Mouse (Mus musculus) lung, adult 18-20 months (tissue): Measurements from ENCODE around the gene Hpf1.
A peak's percentile ranks its signal among the peaks of the same experiment; 100 is the strongest.

ENCODE experiments used
- DNase-seq, 2 experiments: peaks; one replicate each; pipeline ENCODE4 v3.0.0; 2022; ENCODE audit warnings: mixed read lengths in 2 of 2

Hpf1 gene

GRCm38 (mm10) chr8:60889843-60890519, at the start of gene Hpf1:
TSS of gene Hpf1 (plus strand) at chr8:60890418.
- peak; percentile 96 to 97 for DNase-seq

DNA sequence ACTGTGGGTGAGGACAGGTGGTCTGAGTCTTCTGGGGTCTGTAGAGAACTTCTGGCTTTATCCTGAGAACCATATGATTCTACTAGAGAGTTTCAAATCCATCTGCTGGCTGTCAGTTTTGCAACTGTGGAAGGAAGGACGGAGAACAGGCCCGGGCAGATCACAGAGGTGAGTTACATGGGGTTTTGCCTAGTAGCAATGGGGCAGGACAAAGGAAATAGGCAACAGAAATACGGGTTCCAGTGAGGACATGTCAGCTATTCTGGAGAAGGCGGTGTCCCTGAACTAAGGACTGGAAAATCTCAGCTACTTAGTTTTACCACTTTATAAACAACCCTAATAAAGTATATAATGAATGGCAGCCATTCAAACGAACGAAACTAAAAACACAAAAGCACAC, 47.8 kb upstream of the Hpf1 start:
- DNase-seq = no peak

GRCm38 (mm10) chr8:60857559-60857958, 32.7 kb upstream of the Hpf1 start:
- DNase-seq = no peak

DNA sequence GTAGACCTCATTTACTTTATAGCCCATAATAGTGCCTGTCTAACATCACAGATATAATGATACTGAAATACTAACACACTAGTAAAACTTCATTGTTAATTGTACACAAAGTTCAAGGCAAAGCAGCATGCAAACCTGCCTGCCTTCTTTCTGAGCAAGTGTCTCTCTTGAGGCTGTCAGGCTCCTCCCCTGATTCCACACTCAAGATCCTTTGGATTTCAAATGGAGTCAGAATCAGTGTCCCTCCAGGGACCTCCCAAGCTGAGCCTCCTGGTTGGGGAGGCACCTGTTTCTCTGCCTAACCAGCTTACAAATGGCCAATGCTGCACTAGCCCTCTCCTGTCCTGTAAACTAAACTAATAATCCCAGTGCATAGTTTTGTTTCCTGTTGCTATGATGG, 32.1 kb upstream of the Hpf1 start:
- DNase-seq = no peak

GRCm38 (mm10) chr8:60858911-60859476, 31.2 kb upstream of the Hpf1 start:
- no peak for DNase-seq

DNA sequence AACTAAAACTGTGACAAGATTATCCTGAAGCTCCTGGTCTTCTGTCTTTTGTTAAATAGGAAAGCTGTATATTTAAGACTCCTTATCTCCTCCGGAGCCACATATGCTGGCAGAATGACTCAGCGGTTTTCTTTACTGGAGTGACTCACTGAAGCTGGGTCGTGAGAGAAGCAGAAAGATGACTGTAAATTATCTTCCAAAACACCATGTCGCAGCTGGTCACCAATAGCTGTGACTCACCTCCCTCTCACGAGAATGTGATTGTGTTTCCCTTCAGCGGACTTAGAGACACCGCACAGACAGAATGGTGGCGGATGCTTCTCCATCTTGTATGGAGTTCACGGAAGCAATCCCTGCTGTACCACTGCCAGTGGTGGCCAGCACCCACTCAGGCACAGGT, 30.6 kb upstream of the Hpf1 start:
- no peak for DNase-seq

DNA sequence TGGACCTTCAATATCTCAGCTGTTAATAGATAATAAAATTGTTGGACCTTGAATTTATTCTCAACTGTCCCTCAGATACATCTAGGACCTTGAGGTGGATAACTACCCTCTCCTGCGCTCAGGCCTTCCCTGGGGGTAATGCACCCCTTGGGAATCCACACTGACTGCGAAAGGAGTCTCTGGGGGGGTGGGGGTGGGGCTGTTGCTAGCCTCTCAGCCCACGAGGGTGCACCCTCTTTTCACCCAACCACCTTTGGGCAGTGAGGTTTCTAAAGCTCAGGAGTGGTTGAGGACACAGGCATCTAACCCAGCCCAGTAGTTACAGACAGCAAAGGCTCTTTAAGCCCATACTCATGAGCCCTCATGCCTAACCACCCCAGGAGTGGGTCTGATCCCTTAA, 29.5 kb upstream of the Hpf1 start:
- no peak for DNase-seq

DNA sequence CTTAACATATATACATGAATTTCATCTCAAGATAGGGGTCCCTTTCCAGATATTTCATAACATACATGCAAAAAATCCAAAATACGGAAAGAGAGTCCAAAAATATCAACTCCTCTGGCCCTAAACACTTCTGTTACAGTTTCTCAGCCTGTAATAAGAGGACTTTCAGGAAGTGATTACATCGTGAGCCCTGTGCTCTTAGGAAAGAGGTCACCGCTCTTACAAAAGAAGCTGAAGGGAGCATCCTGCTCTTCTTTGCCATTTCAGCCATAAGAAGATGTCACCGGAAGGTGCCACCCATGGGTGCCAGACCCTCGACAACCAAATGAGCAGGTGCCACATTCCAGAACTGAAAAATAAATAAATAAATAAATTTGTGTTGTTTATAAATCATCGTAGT, 28.4 kb upstream of the Hpf1 start:
- no peak for DNase-seq

- no peak for DNase-seq
Measured at GRCm38 (mm10) chr8:60864875-60865274, 25.3 kb upstream of the Hpf1 start.

GRCm38 (mm10) chr8:60865504-60866114, 24.6 kb upstream of the Hpf1 start:
- peak; percentile 28 to 45 for DNase-seq

DNA sequence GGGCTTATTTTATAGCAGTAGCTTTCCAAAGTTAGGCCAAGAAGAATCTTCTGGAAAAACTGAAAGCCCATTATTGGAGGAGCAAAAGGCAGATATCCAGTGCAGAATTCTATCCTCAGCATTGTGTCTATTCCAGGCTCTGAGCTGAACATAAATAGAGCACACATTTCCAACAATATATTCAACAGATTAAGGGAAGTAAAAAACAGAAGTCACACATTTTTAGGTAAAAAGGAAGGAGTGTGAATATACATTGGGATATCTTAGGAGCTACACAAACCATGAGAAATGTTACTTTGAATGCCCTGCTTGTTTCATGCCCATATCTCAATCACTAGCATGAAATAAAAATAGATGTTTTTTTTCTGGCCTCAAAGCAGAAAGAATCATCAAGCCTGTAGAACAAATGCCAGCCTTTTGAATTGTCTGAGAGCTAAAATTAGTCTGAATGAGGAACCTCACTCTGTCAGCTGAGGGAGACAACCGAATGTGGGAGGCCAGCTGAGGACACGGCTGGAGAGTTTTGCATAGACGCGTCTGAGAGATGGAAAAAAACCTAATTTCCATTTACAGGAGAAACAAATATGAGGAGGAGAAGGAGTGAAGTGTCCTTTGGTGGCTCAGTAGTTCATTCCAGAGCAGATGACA, 22.6 kb upstream of the Hpf1 start:
- no peak for DNase-seq

GRCm38 (mm10) chr8:60868236-60868965, 21.8 kb upstream of the Hpf1 start:
- no peak for DNase-seq

- no peak for DNase-seq
Measured at GRCm38 (mm10) chr8:60869761-60870160, 20.5 kb upstream of the Hpf1 start.

- DNase-seq = no peak
Measured at GRCm38 (mm10) chr8:60870231-60871193, 19.7 kb upstream of the Hpf1 start.

DNA sequence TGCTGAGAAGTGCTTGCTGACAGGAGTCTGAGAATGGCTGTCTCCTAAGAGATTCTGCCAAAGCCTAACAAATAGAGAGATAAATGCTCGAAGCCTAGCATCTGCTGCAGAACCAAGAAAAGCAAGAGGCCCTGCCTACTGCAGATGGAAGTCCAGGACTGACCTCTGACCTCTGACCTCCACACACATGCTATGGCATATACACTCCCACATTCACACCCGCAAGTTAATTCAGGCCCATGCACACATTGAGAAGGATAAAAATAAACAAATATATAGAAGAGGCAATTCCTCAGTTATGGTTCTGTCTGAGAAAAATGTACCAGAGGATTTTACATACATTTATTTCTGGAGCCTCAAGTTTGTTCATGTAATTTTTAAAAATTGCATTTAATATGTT, 11.6 kb upstream of the Hpf1 start:
- no peak for DNase-seq

- DNase-seq = no peak
Measured at GRCm38 (mm10) chr8:60883419-60884137, 6.6 kb upstream of the Hpf1 start.

- peak in 1 of 2 experiments; percentile 12 for DNase-seq
Measured at GRCm38 (mm10) chr8:60886736-60887135, 3.5 kb upstream of the Hpf1 start.

GRCm38 (mm10) chr8:60889131-60889842, 931 bp upstream of the Hpf1 start:
- no peak for DNase-seq

DNA sequence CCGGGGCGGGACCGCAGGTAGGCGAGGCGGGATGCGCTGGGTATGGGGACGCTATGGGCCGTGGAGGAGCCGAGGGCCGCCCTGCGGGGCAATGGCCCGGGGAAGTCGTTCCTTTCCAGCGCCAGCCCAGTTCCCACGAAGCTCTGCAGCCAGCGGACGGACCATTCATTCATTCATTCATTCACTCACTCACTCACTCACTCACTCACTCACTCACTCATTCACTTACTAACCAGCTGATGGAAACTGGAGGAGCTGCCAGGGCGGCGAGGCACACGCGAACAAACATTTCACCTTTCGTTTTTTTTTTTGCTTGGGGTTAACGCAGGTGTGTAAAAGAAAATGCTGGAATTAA, 279 bp downstream of the Hpf1 start:
- no peak for DNase-seq

DNA sequence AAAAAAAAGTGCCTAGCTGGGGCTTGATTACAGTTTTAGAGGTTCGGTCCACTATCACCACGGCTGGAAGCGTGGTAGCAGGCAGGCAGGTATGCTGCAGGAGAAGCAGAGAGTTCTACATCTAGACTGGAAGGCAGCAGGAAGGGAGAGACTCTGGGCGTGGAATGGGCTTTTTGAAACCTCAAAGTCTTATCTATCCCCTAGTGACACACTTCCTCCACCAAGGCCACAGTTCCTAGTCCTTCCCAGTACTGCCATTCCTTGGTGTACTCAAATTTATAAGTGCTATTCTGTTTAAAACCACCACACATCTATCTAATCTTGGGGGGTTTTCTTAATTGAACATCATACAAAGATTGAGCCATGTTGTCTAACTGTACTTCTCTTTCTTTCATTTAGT, 1.5 kb downstream of the Hpf1 start:
- no peak for DNase-seq

DNA sequence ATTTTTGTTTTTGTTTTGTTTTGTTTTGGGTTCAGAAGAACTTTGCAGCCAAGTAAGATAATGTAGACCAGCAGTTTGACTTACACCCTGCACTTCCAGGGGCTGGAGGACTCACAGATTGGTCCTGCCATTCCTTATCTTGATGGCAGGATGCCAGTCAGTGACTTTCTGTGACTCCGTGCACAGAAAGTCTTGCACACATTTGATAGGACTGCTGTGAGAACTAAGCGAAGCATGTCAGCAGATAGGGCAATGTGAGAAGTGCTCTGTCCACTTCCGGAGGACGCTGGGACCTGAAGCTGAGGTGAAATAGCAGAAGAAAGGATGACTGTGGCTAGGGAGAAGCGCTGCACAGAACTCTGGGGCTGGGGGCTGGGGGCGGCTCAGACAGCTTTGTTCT, 5.7 kb downstream of the Hpf1 start:
- no peak for DNase-seq
